Mouse (Mus musculus) layer of hippocampus, adult 18-20 months (tissue): ENCODE measurements around the gene Masp2. TPM values are rescaled to one million over a fixed set of nuclear protein-coding genes. Genes with fewer than 3 reads are reported as not detected.

Source experiments
- DNase-seq, 2 experiments: peaks; one replicate each; pipeline ENCODE4 v3.0.0; 2022; ENCODE audit warnings: low spot score in 2 of 2
- long read RNA-seq: library from polyadenylated mRNA; stranded (forward); transcript quantifications from one replicate; pipeline ENCODE4 v2.0.0, GENCODE M21; 2021
- total RNA-seq, 2 experiments: library from RNA; stranded (reverse); gene quantifications; 2 replicates each; pipeline ENCODE4 v1.2.3; 2021

Gene Masp2
- total RNA-seq, result 1 to 10 TPM; 3.4 to 3.9 TPM
- long read RNA-seq, partial matches to known transcripts, result 0 of 4 reads
- long read RNA-seq, other reads (novel, unspliced or antisense), result 4 of 4 reads

DNA sequence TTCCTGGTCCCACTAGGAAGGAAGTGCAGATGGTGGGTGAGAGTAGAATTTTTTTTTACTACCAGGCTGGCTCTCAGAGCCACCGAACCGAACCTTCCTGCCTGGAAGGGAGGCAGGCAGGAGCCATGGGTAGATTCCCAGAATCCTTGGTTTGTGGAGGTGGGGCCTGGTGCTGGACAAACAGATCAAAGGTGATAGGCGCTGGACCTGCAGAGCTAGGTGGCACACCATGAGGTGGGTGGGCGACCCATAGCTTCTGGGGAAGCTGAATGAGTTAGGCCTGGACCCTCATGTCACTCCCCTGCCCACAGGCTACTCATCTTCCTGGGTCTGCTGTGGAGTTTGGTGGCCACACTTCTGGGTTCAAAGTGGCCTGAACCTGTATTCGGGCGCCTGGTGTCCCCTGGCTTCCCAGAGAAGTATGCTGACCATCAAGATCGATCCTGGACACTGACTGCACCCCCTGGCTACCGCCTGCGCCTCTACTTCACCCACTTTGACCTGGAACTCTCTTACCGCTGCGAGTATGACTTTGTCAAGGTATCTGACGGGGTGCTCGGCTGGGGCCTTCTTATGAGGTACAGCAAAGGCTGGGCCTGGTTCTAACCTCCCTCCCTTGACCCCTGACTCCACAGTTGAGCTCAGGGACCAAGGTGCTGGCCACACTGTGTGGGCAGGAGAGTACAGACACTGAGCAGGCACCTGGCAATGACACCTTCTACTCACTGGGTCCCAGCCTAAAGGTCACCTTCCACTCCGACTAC is at the start of gene Masp2:
Gene Masp2 (plus strand): TSS at position 198 of the 764 bp plus-strand sequence.
- DNase-seq, result no peak

DNA sequence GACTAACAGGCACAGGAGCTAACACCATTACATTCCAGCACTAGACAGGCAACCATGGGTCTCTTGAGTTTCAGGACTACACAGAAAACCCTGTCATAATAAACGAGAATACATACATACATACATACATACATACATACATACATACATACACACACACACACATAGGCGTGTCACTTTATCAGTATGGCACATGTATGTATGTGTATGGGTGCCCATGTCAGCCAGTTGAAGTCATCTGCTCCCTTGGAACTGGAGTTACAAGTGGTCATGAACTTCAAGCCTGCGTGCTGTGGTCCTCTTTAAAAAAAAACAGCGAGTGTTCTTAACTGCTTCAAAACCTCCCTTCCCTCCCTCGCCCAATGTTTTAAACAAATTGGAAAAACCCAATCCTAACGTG is 44.6 kb upstream of the Masp2 start:
- DNase-seq, result no peak

DNA sequence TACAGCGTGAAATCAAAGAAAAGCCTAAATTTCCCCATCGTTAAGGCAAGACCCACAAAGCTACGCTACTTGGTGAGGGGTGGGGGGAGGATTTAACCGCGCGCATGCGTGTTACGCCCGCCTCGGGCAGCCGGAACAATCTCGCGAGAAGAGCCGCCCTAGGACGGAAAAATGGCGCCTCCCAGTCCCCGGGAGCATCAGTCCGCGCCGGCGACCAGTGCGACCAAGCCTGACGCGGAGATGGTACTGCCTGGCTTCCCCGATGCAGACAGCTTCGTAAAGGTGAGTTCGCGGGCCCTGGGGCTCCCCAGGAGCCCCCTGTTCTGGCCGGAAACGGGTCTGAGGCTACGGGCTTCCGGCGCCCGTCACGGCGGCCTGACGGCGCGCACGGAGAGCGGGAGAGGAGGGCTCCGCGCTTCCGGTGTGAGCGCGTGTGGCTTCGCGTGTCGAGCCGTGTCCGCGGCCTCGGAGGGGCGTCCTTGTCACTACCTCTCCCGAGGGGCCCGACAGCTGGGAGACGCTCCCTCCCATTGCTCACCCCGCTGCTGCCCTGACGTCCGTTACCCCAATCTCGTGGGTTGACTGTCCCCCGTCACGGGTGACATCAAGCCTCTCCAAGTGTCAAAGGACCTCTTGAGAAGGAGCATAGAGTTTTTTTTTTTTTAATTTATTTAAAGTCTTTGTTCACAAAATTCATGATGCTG is 43.9 kb upstream of the Masp2 start, which contains the start of gene Exosc10:
Gene Exosc10 (plus strand): TSS at position 133 of the 704 bp plus-strand sequence.
- peak; percentile 80 to 91 for DNase-seq

DNA sequence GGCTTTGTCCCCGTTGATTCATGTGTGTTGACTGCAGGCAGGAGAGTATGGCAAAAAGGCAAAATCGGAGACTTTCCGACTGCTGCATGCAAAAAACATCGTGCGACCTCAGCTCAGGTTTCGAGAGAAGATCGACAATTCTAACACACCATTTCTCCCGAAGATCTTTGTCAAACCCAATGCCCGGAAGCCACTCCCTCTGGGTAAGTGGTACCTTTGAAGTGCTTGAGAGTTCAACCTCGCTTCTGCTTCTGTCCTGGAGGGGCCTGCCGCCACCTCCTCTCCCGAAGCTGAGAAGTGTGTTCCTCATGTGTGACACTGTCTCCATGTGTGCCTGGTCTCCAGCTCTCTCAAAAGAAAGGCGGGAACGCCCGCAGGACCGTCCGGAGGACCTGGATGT is 39.7 kb upstream of the Masp2 start:
- DNase-seq, result no peak

DNA sequence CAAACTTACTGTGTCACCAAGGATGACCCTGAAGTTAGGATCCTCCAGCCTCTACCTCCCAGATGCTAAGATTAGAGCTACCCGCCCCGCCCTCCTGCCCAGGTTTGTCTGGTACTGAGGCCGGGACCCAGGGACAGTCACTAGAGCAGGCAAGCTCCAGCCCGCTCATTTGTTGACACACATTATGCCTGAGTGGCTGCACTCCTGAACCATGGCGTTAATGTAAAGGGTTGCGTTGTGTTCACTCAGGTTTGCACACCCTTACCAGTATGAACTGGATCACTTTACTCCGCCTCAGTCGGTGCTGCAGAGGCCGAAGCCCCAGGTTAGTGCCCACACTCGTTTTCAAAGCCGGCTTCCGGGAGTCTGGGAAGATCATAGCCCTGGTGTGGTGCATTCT is 38.8 kb upstream of the Masp2 start:
- no peak for DNase-seq

DNA sequence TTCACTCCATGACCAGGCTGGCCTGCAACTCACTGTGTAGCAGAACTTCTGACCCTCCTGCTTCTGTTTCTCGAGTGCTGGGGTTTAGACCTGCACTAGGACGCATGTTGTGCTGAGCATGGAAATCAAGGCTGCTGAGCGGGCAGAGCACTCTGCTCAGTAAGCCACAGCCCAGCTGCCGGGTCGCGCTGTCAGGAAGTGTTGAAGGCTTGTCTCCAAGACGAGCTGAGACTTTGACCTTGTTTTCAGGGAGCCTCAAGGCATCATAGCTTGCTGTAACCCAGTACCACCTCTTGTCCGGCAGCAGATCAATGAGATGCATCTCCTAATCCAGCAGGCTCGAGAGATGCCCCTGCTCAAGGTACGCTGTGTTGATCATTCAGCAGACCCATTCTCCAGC is 32.2 kb upstream of the Masp2 start:
- no peak for DNase-seq

DNA sequence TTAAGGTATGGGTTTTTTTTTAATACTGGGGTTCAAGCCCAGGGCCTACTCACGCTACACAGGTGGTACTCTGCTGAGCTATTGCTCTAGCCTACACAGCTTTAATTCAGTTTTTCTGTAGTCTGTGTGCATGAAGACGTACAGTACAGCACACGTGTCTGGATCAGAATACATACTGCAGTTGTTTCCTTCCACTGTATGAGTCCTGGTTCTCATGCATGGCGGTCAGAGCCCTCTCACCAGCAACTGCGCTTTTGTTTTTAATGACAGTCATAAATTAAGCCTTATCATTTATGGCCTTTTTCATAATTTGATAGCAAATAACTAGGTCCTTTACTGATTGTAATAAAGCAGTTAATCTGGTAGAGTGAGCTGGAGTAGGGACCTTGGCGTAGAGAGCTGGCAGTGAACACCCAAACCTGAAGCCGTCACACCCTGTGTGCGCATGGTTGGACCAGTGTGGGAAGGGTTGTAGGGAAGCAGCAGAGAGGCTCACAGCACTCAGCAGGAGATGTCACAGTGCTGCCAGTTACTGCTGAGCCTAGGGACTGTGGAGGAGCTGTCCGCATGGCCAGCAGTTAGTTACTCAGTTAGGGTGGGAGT is 31.6 kb upstream of the Masp2 start:
- no peak for DNase-seq

DNA sequence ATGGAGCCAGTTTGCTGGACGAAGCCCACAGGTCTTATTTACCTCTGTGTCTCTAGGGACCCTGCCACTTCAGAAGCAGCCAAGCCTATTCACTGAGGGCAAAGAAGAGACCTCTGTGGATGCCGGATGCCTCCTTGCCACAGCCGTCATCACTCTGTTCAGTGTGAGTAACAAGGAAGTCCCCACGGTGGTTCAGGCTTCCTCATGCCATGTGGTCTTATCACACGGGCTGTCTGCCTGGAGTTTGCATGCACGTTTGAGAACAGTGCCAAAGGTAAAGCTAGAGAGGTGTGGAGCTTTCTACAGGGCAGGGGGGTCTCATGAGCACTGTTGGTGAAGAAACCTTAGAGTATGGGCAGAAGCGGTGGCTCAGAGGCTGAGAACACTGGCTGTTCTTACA is 29.1 kb upstream of the Masp2 start:
- DNase-seq, result no peak

DNA sequence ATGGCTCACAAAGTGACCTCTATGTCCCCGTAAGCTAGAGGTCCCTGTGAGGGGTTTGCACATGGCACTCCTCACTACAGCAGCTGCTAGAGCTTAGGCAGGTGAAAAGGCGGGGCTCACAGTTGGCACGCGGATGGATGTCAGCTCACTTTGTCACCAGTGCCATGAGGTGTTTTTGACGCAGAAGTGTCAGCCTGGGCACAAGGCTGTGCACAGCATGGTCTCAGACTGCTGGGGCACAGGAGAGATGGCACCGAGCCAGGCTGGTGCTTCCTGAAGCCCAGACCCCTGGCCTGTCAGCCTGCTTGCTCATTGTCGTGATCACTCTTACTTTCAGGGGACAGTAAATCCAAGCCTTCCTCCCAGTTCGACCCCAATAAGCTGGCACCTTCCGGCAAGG is 21.6 kb upstream of the Masp2 start:
- no peak for DNase-seq

DNA sequence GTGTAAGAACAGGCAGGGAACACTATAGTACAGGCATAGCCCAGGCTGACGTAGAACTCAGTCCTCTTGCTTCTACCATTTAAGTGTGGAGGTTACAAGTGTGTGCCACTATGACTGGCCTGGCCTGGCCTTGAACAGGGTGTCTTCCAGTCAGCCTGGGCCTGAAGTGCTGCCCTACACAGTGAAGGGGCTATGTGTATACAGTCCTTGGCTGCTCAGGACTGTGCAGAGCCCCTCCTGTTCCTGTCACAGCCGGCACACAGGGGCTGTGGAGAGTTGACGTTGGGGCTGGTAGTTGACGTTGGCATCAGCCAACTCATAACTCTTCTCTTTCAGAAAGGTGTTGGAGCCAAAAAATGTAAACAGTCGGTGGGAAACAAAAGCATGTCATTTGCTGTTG is 20.9 kb upstream of the Masp2 start:
- no peak for DNase-seq

DNA sequence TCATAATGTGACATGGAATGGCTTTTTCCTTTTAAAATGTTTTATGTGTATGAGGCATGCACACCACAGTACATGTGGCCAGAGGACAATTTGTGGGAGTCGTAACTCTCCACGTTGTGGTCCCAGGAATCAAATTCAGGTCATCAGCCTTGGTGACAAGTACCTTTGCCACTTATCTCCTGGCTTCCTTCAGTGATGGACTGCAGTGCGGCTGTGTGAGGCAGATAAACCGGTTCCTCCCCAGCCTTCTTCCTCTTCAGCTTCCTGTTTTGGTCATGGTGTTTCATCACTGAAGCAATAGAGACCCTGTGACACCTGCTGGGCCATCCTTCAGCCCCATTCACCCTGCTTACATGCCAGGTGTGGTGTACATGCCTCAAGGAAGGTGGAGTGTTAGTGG is 19.1 kb upstream of the Masp2 start:
- DNase-seq, result no peak

DNA sequence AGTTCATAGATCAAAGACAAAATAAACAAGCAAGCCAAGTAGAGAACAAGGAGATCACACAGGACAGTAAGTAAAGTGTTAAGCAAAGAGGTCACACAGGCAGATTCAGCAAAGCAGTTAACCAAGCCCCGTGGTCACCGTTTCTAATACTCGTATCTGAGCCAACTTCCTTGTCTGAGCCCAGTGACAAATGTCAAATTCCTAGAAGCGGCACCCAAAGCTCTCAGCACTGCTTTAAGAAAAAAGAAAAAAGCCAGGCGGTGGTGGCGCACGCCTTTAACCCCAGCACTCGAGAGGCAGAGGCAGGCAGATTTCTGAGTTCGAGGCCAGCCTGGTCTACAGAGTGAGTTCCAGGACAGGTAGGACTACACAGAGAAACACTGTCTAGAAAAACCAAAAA is 15.7 kb upstream of the Masp2 start:
- DNase-seq, result no peak

DNA sequence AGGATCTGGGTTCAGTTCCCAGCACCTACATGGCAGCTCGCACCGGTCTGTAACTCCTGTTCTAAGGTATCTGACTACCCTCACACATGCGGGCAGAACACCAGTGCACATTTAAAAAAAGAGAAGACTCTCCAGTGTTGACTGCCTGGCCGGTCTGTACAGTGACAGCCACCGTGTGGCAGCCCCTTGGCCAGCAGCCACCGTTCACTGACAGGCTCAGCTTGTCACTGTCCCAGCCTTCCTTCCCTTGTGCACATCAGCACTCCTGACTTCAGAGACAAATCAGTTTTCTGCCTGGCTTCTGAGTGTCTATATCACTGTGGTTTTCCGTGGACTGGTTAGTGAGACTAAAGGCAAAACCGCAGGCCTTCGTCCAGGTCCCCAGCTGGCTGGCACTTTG is 13.6 kb upstream of the Masp2 start:
- DNase-seq, result peak in 1 of 2 experiments; percentile 43

DNA sequence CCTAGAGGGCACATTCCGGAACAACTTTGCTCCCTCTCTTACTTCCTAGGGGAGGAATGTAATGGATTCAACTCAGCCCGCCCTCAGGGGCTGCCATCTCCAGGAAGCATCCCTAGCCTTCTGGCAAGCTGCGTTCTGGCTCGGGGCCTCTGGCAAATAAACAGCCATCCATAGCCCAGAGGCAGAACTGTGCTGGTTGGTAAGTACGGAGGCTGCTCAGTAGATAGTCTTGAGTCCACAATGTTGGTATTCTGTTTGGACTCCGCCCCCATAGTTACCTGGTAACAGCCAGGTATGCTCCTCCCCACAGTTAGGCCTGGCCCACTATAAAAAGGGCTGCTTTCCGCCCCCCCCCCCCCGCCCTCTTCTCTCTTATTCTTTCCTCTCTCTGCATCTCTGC is 12.8 kb upstream of the Masp2 start:
- no peak for DNase-seq

DNA sequence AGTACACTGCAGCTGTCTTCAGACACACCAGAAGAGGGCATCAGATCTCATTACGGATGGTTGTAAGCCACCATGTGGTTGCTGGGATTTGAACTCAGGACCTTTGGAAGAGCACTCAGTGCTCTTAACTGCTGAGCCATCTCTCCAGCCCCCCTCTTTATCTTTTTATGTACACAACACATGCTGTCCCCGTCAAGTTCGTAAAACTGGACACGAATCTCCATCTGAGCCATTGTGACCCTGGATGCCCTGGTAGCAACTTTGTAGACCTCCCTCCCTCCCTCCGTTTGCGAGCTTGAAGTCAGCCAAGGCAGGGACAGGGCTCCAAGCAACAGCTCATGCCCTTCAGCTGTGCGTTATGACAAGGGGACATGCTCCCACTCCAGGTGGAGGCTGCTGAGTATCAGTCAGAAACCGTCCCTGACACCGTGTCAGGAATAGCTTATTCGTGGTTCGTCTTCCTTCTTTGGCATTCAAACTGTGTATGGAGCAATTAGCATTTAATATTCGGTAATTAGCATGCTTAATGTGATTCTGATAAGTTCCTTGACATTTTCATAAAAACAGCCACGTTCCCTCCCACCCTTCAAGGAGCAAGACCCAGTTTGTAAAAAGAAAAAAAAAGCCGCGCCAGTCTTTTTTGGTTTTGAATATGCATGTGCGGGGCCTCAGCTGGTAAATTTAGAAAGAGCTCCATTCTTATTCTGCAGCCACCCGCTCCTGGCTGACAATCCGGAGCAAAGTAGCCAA is 11.8 kb upstream of the Masp2 start:
- DNase-seq, result peak in 1 of 2 experiments; percentile 34

DNA sequence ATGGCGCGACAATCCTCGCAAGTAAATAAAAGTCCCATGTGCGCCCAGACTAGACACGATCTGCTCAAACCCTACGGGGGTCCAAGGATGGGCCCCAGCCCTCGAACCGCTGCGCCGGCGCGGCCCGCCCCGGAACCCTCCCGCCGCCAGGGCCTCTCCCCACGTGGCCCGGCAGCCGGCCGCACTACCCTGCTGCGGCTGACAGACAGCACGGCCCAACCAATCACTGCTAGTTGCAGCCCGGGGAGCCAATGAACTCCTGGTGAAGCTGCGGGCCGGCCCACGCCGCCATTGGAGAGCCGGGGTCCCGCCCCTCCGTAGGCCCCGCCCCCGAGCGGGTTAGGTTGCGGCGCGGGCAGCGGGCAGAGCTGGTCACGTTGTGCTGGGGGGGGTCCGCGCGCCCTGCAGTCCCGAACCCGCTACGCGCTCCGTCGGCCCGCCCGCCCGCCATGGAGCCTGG is 11.2 kb upstream of the Masp2 start, which contains the start of gene Srm:
Gene Srm (plus strand): TSS at position 333 of the 460 bp plus-strand sequence.
- DNase-seq, result peak; percentile 96 to 98

DNA sequence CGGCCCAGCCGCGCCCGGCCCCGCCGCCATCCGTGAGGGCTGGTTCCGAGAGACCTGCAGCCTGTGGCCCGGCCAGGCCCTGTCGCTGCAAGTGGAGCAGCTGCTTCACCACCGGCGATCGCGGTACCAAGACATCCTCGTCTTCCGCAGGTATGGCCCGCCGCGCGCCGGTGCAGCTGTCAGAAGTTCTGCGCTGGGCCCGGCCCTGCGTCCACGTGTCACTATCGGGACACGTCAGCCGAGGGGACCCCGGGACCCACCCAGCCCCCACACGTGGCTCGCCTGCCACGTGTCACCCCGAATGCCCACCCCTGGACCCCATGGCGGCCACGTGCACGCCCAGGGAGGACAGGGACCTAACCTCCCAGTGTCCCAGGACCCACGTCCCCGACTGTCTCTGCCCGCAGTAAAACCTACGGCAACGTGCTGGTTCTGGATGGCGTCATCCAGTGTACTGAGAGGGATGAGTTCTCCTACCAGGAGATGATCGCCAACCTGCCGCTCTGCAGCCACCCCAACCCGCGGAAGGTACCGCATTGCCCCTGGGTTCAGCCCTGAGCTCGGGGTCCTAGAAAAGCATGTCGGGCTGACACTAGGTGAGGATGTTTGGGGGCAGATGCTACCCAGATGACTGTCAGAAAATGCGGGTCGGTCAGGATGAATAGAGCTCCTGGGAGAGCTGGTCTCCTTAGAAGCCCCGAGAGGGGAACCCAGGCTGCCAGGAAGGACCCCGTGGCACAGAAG is 10.5 kb upstream of the Masp2 start:
- DNase-seq, result no peak

DNA sequence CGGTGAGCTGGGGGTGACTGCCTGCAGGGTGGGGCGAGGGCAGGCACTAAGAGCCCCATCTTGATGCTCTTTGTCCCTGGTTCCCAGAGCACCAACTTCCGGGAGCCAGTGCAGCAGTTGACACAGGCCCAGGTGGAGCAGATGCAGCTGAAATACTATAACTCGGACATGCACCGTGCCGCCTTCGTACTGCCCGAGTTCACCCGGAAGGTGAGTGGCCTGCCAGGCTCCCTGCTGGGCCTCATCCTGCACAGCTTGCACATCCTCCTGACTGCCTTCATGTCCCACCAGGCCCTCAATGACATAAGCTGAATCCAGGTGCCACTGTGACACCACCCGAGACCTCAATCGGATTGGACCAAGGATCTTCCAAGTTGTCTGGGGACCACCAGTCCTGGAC is 8.4 kb upstream of the Masp2 start:
- no peak for DNase-seq

DNA sequence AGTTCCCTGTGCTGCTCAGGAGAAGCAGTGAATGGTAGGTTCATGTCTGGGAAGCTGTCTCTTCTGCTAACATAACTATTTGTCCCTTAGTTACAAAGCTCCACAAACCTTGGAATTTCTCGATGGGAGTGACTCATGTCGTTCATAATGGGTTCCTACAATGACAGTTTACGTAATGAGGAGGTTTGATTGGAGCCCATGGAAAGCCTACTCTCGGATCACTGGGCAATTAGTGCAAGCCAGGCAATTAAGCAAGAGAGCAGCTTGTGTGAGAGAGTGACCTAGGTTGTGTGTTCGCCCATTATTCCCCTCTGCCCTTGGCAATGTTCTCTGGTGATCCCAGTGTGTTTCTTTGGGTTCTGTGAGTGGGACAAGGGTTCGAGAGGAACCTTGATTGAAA is 6.4 kb upstream of the Masp2 start:
- DNase-seq, result no peak

DNA sequence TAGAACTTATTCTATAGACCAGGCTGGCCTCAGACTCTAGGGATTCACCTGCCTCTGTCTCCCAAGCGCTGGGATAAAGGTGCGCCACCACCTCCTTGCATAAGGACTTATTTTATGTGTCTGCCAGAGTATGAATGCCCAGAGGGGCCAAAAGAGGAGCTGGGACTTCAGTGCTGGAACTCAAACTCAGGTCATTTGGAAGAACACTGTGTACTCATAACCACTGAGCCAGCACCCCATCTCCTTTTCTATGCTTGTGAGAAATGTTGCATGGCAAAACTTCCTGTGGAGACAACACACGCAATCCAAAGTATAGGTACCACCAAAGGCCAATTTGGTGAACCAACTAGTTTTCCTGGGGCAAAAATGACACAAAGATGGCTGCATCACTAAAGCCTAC is 5.6 kb upstream of the Masp2 start:
- DNase-seq, result no peak

DNA sequence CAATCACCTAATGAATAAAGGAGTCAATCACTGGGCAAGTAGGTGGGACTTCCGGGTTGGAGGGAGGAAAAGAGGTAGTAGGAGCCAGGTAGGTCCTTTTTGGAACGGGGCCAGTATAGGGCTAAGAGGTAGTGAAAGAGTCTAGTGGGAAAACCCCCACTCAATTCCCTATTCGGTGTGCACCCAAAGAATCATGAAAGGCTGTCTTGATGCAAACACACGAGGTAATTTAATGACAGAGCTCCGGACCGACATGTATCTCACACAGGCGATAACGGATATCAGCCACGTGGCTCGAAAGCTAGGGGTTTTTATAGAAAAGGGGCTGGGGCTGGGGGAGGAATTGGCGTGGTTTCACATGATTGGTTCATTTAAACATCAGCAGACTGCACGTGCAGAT is 3.5 kb upstream of the Masp2 start:
- DNase-seq, result no peak
